Mouse (Mus musculus) cerebellum, postnatal 4 days (tissue): Measurements from ENCODE around the gene Clec12a.

Experiments used
- DNase-seq, 2 experiments: peaks; one replicate each; pipeline ENCODE4 v3.0.0; 2022; ENCODE audit warnings: low spot score in 2 of 2, mixed read lengths in 1 of 2

Clec12a gene

GRCm38 (mm10) chr6:129374937-129375471 lies 32.5 kb downstream of the Clec12a start:
- DNase-seq: no peak

DNA sequence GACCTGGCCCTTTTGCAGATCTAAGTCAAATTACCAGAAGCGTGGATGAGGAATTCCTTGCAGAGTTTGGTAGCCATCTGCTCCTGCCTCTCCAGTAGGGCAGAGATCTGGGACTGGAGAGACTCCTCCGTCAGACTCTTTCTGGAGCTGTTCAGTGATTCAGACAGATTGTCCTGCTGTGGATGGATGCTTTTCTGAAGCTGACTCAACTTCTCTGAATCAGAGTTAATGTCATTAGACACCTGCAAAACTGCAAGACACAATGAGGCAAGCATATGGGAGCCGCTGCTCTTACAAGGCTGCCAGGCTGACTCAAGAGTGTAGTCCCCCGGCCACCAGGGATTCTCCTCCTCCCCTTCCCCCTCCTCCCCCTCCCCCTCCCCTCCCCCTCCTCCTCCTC lies 38.0 kb downstream of the Clec12a start:
- no peak for DNase-seq

DNA sequence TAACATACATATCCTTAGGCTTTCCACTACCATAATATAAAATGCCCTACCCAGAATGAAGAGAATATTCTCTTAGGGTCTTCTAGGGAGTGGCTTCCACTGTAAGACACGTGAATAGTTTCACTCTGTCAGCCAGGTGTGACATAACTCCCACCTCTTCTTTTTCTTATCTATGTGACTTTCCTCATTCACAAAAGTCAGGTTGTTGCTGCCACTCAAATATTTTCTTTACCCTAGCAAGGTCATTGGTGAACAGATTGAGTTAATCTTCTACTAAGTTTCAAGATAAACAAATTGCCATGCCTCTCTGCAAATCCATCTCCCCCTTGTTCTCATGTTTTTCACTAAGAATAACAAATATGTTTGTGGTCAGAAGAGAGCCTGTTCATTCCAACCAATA lies 39.2 kb downstream of the Clec12a start:
- DNase-seq: no peak

DNA sequence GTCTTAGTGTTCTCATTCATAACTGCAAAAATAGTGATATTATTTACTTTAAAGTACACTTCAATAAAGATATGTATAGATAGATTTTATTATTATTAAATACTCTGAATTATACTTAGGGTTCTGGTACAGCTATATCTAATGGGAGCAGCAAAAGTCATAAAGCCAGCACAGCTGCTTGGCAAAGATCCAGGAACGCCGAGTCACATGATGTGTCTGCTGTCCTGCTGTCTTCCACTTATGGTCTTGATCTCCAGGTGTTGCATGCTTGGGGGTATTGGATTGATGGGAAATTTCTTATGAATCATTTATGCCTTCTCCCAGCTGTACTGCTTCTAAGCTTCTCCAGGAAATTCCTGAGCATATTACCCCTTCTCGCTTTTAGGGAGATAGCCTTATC lies 41.0 kb downstream of the Clec12a start:
- DNase-seq: no peak

DNA sequence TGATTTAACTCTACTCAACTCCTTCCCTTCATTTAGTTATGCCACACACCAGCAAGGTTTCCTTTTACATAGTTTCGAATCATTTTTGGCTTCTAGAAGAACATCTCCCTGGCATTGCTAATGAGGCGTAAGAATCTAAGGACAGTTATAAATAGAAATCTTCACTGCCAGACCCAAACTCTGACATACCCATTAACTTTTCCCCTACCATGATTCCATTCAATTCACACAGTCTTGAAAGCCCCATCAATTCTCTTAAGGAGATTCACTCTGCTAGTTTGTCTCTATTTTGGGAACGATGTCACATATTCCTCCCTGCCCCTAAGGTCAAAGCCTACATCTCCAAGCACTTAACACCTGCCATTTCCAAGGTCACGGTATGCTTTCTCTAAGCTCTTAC lies 42.5 kb downstream of the Clec12a start:
- no peak for DNase-seq

DNA sequence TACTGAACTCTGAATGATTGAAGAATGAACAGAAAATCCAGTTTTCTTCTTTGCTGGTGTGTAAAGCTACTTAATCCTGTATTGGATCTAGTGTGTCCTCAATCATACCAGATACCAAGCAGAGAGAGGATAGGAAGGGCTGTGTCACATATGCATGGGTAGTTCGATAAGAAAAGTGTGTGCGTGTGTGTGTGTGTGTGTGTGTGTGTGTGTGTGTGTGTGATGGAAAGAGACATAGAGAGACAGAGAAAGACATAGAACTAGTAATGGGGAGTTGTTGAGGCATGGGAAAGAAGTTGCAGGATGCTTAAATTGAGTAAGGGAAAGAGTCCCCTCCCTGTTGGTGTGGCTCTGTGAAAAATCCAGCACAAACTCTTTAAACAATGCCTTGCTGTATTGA lies 43.3 kb downstream of the Clec12a start, which contains the start of gene Clec12b:
Gene Clec12b (minus strand): TSS at position 101 of the 400 bp plus-strand sequence.
- no peak for DNase-seq

DNA sequence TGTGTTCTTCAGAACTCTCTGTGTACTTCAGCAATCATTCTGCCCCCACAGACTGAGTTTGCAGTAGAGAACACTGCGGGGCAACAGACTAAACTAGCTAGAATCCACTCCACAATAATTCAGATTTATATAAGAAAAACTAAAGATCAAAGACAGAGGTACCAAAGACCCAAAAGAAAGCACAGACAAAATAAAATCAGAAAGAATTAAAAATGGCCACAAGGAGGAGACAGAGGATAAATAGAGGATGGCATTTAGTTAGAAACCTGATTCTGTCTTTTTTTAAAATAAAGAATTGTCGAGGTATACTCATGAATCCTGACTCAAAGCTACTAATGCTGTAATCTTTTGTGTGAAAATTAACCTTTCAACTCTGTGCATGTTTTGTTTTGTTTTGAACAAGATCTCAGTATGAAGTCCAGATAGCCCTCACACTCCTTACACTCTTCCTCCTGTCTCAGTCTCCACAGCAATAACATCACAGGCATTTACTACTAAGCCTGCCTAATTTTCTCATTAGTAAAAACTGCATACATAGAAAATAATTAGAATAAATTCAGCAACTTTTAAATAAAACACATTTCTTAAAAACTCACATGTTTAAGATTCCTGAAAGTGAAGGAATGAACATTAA lies 50.7 kb downstream of the Clec12a start:
- no peak for DNase-seq

DNA sequence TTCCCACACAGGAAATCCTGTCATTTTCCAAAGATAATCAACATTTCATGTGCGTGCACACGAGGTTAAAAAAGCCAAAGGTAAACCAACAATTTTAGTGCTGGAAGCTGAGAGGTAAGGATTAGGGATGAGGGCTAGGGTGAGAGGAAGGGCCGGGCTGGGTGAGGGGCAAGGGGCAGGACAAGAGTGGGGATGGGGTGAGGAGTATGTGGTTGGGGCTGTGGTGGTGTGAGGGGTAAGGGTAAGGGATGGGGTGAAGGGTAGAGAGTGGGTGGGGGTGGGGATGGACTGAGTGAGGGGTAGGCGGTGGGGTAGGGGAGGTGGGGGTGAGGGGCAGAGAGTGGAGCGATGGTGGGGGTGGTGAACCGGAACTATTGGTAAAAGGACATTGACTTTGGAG lies 51.2 kb downstream of the Clec12a start:
- no peak for DNase-seq

DNA sequence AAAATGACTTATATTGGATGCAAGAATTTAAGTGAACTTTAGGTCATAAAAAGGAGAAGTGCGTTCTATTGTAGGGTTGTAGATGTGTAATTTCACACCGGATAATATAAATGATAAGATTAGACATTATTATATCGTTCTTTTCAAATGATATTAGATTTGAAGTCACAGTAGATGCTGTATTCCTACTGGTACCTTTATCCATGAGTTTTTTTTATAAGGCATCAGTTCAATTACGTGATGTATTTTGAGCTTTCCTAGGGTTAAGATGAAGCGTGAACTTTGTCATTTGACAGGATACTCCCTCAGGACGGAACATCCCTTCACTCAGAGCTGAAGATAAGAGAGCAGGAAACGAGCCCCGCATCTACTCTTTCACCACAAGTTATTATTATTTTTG lies 54.5 kb downstream of the Clec12a start, which contains the start of gene Clec1b:
Gene Clec1b (plus strand): TSS at position 301 of the 400 bp plus-strand sequence.
- DNase-seq: no peak

GRCm38 (mm10) chr6:129399945-129400344 lies 57.5 kb downstream of the Clec12a start:
- no peak for DNase-seq

- DNase-seq: no peak
Observed at GRCm38 (mm10) chr6:129402404-129402803, 59.9 kb downstream of the Clec12a start.

- DNase-seq: no peak
Observed at GRCm38 (mm10) chr6:129403391-129403790, 60.9 kb downstream of the Clec12a start.

- no peak for DNase-seq
Observed at GRCm38 (mm10) chr6:129405999-129406398, 63.5 kb downstream of the Clec12a start.

GRCm38 (mm10) chr6:129407324-129407723 lies 64.8 kb downstream of the Clec12a start:
- DNase-seq: no peak

DNA sequence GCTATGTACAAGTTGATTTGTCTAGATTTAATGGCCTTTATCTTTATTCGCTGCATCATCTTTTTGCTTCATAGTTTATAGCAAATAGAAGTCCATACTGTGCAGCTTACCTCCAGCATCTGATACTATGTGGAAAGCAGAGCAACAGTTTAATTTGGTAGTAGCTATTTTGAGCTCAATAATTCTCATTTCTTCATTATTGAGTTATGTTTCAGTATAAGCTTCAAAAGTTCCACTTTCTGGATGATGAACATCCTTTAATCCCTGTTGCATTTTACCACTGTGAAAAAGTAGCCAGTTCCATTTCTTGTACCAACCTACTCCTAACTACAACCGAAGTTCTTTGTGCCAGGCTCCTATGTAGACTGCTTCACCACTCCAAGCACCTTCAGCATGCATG lies 66.1 kb downstream of the Clec12a start, which contains the start of gene Clec9a:
Gene Clec9a (plus strand): TSS at position 301 of the 400 bp plus-strand sequence.
- DNase-seq: no peak

- no peak for DNase-seq
Observed at GRCm38 (mm10) chr6:129414177-129414576, 71.7 kb downstream of the Clec12a start.
